Mouse (Mus musculus) CH12F3 (cell line): Measurements from ENCODE around the gene Tmem192.

ENCODE experiments used
- in situ Hi-C: fragments of 300-500 bp; cut with MboI; formaldehyde crosslinking; loops from 2 replicates; pipeline ENCODE4 v1.14.3; 2020; ENCODE audit warnings: low sequenced_read_pairs

Tmem192 gene

DNA sequence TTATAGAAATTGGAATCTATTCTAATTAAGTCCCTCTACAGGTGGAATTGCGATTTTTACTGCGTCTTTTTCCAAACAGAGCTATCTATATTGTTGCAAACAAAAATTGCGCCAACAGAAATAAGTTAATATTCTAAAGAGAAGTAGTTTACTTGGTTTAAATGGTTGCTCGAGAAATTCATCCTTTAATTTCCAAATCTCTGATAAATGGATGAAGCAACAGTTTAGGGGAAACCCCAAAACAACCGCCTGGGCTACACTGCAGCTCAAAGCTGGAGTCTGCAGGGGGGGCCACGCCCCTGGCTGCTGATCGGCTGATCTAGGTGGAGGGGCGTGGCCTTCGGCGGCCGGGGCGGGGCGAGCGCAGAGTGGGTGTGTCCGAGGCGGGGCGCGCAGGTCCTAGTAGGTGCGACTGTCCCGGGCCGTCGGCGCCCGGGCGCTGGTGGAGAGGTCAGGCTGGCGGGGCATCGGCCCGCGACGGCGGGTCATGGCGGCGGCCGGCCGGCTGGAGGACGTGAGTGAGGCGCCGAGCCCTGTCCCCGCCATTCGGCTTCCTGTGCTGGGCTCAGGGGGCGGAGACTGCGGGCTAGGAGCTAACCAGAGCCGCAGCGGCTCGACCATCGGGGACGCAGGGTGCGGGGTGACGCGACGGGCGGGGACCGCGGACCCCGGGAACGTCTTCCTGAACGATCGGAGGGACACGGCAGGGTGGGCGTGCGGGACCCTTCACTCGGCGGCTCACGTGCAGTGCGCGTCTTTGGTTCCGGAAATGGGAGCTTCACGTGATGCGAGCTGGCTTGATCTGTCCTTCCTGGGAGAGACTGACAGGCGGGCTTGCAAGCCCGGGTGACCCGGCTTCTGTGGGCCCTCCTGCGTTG lies at the start of gene Tmem192:
Gene Tmem192, plus strand, starts transcription at position 366 of the 878 bp plus-strand sequence.
- in situ Hi-C loops = loop anchor here (10.0 kb wide), 1 partner anchor 322 kb away; no protein-coding TSS in a partner anchor

GRCm38 (mm10) chr8:64898710-64899109 lies 48.3 kb upstream of the Tmem192 start:
- in situ Hi-C loops = no loop called here

DNA sequence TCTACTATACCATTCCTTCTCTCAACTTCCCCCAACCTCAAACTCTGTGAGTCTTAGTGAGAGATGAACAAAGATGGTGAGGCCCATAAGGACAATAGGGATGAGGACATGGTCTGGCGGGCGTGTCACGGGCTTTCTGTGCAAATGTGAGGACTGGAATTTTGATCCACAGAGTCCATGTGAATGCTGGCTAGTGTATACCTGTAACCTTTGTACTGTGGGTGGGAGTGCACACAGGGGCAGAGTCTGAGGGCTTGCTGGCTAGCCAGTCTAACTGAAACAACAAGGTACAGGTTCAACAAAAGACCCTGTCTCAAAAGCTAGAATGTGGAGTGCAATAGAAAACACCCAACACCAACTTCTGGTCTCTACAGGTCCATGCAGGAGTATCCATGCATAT lies 46.3 kb upstream of the Tmem192 start:
- in situ Hi-C loops = no loop called here

DNA sequence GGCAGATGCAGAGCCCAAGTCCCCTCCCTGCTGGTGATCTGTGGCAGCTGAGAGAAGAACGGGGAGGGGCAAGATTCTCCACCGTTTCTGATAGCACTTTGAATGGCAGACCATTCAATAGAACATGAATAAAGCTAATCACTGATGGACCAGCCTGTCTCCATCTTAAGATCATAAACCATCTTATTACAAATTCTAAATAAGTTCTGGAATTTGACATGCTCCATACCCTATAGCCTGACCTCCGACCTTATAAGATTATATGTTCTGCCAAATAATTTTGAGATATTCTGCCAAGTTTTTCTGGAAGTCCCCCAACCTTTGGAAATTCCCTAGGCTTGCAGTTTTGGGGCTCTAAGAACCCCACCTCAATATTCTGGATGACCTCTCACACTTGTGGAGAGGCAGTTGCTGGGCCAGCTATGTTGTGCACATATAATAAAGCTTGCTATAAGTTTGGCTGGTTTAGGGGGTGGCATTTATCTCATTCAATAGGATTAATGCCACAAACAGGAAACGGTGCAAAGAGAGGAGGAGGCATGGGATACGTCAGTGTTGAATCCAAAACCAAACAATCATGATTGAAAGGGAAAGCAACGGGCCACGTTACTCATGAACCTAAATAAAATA lies 45.3 kb upstream of the Tmem192 start:
- in situ Hi-C loops = no loop called here

DNA sequence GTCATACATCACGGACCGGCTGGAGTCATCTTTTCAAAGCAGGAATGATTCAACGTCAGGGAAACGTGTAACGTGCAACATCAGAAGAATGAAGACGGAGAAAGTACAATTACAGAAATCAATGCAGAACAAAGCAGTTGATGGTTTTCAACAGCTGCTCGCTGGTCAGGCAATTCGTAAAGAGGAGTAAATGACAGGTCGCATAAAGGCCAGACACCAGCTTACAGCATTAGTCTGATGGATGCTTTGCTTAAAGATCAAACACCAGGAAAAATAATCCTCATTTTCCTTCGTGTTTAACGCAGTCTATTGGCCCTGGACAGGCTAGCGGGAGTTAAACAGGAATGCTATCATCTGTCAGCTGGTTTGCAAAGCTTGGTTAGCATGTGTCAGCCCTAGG lies 44.8 kb upstream of the Tmem192 start:
- in situ Hi-C loops = no loop called here

DNA sequence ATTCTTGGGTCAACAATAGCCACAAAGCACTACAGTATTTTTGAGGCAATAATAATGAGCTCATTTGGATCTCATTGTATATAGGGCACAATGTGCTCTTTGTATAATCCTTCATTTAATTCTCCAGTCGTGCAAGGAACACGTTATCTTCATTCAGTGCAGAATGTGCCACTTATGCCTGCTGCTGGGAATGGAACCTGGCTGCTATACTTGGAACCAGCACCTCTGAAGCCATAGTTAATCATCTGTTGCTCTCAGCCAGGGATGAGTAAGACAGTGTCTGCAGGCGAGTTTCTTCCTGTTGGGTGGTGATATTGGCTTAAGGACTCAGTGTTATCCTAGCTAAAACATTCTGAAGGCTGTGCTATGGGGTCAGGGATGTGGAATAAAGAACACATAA lies 43.2 kb upstream of the Tmem192 start:
- in situ Hi-C loops = no loop called here

GRCm38 (mm10) chr8:64910026-64910425 lies 37.0 kb upstream of the Tmem192 start:
- in situ Hi-C loops = no loop called here

DNA sequence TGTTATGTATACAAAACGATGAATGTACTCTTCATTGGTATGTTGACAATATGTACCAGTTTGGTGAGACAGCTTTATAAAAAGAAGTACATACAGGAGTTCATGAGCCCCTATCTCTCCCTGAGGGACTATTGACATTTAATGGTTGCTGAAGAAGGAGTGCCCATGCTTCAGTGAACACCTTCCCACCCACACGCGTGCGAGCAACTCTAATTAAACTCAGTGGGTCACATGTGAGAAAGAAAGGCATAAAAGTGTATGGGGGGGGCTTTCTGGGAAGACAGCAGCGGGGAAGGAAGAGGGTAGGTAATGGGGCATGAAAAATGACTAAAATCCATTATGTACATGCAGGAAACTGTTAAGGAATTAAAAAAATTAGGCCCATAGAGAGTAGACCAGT lies 30.2 kb upstream of the Tmem192 start:
- in situ Hi-C loops = no loop called here

DNA sequence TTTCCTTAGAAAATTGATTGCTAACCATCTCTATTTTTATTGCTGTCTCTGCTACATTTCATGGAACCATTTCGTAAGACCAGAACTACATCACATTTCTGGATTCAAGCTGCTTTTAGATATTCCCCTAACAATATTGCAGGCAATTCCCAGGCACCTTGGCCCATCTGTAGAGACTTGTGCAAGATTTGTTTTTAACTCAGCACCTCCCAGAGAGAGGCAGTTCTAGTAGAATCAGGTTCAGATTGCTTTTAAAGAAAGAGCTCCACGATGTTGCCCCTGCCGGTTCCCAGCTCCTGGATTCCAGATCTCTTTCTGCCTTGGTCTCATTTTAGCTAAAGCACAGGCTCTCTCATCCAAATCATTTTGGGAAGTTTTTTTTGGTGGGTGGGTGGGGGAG lies 23.7 kb upstream of the Tmem192 start:
- in situ Hi-C loops = no loop called here

- in situ Hi-C loops = no loop called here
These were observed 21.2 kb upstream of the Tmem192 start for GRCm38 (mm10) chr8:64925762-64926161.

GRCm38 (mm10) chr8:64926355-64926754 lies 20.6 kb upstream of the Tmem192 start:
- in situ Hi-C loops = no loop called here

- in situ Hi-C loops = no loop called here
These were observed 18.0 kb upstream of the Tmem192 start for GRCm38 (mm10) chr8:64928938-64929337.

- in situ Hi-C loops = no loop called here
These were observed 12.0 kb upstream of the Tmem192 start for GRCm38 (mm10) chr8:64934997-64935396.

DNA sequence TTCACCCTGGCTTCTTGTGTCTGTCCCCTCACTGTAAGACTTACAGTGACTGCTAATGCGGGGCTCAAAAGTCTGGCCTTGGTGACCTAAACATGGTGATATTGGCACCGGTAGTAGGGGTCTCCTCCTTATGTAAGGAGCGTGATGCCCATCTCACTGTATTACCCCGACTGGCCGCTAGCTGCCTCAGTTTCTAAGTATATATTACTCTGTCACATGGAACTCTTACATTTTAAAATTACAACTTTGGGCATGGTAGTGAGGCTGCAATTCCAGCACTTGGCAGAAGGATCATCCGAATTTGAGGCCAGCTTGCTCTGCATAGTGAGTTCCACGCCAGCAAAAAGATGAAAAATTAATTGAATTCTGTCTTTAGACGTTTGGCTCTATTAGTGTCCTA lies 6.0 kb upstream of the Tmem192 start:
- in situ Hi-C loops = loop anchor here (10.0 kb wide), 1 partner anchor 316 kb away; no protein-coding TSS in a partner anchor

- in situ Hi-C loops = loop anchor here (10.0 kb wide), 1 partner anchor 317 kb away; no protein-coding TSS in a partner anchor
These were observed 5.5 kb upstream of the Tmem192 start for GRCm38 (mm10) chr8:64941495-64941894.

- in situ Hi-C loops = loop anchor here (10.0 kb wide), 1 partner anchor 318 kb away; no protein-coding TSS in a partner anchor
These were observed 4.0 kb upstream of the Tmem192 start for GRCm38 (mm10) chr8:64942946-64943345.

GRCm38 (mm10) chr8:64944831-64945230 lies 2.2 kb upstream of the Tmem192 start:
- in situ Hi-C loops = loop anchor here (10.0 kb wide), 1 partner anchor 320 kb away; no protein-coding TSS in a partner anchor

DNA sequence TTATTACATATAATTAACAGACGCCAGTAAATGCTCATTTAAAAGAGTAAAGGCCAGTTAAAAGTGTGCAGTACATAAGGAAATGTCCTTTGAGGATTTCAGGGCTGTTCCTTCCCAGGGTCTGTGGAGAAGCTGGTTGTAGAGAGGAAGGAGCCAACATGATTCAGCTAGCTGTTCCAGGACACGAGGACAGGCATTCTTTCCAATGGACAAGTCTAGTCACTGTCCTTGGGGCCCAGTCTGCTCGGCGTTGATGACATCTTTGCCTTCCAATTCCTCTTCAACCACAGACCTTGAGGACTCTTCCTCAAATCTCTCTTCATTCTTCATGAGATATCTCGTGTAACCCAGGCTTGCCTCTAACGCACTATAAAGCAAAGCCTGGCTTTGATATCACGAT lies 1.4 kb upstream of the Tmem192 start:
- in situ Hi-C loops = loop anchor here (10.0 kb wide), 1 partner anchor 321 kb away; no protein-coding TSS in a partner anchor

DNA sequence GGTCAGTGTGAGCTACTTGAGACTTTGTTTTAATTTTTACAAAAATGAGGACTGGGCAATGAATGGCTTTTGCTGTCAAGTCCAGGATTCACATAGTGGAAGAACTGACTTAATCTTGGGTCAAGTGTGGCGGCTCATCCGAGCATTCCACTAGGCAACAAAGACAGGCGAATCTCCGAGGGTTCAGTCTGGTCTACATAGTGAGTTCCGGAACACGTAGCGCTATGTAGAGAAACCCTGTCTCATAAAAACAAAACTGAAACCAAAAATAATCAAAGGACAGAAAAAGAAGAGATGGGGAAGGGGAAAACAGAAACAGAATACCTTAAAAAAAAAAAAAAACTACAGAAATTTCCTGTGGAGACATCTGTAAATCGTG lies 555 bp upstream of the Tmem192 start:
- in situ Hi-C loops = loop anchor here (10.0 kb wide), 1 partner anchor 322 kb away; no protein-coding TSS in a partner anchor

DNA sequence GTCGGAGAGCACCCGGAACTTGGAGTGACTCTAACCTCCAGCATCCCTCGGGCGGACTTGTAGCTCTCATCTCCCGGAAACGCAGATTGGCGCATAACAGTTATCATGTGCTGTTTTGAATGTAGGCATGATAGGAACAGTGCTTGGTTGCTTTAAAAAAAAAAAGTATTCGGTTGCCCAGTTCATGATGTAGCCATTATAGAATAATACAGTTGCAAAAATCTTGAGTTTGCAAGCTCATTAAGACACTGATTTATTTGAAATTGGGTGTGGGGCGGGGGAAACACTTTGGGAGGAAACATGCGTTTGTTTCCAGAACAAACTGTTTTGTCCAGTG lies 681 bp downstream of the Tmem192 start:
- in situ Hi-C loops = loop anchor here (10.0 kb wide), 1 partner anchor 323 kb away; no protein-coding TSS in a partner anchor

DNA sequence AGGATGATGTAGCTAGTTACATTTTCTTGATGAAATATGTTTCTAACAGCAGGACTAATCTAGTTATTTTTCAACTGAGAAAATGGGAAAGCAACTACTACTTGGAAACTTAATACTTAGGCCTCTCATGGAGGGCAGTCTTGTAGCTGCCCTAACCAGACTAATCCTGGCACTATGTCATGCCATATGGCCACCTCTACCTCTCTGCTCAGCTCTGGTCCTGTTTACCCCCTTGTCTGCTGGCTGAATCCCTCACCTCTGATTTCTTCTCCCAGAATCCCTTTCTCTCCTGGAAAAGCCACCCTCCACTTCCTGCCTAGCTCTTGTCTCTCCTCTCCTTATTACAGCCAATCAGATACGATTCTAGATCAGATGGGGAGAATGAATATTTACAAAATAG lies 1.4 kb downstream of the Tmem192 start:
- in situ Hi-C loops = loop anchor here (10.0 kb wide), 1 partner anchor 324 kb away; no protein-coding TSS in a partner anchor

DNA sequence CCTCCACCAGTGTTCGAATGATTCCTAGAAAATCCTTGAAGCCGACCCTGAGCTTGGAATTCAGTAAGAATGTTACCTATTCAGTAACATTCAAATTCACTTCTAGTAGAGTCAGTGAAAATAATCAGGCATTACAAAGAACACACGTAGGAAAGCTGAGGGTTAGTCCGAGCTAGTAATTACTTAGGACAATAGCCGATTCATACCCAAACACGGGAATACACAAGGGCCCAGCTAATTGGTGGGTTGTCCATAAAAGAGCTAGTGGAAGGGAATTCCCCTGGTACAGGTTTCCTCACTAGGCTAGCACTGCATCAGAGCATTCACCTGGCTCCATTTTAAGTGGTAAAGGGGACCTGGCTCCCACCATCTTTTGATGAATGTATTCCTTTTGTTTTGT lies 5.1 kb downstream of the Tmem192 start:
- in situ Hi-C loops = no loop called here
